Mouse (Mus musculus) neural tube, embryonic 14.5 days (tissue): ENCODE results near the gene Cox7a2. TPM values are rescaled to one million over a fixed set of nuclear protein-coding genes. Genes with fewer than 3 reads are reported as not detected.

Experiments used
- ATAC-seq: fragments of 200-750 bp; cut with Nextera tagmentation; 2 replicates; pipeline ENCODE4 v1.8.0; 2017; ENCODE audit warnings: low read depth, mild to moderate bottlenecking, moderate TSS enrichment, moderate library complexity
- H3K27ac ChIP-seq: fragments of 300-500 bp; sonication (generic); 2 replicates; pipeline ENCODE4 v1.5.1; 2014; ENCODE audit warnings: low read depth, mild to moderate bottlenecking, control low read depth, low read length, moderate library complexity, mixed read lengths
- H3K27me3 ChIP-seq: fragments of 300-500 bp; sonication (generic); 2 replicates; pipeline ENCODE4 v1.6.1; 2014; ENCODE audit warnings: low read length; ENCODE audit not compliant: control insufficient read depth, insufficient read depth
- H3K36me3 ChIP-seq: fragments of 300-500 bp; sonication (generic); 2 replicates; pipeline ENCODE4 v1.6.1; 2014; ENCODE audit warnings: low read length, mixed read lengths; ENCODE audit not compliant: control insufficient read depth, insufficient read depth
- H3K4me1 ChIP-seq: fragments of 300-500 bp; sonication (generic); 2 replicates; pipeline ENCODE4 v1.6.1; 2014; ENCODE audit warnings: low read length; ENCODE audit not compliant: control insufficient read depth, insufficient read depth
- H3K4me2 ChIP-seq: fragments of 300-500 bp; sonication (generic); 2 replicates; pipeline ENCODE4 v1.6.1; 2014; ENCODE audit warnings: mild to moderate bottlenecking, low read depth, low read length, control low read depth
- H3K4me3 ChIP-seq: fragments of 300-500 bp; sonication (generic); 2 replicates; pipeline ENCODE4 v1.5.1; 2014; ENCODE audit warnings: low read depth, low read length, control low read depth, mixed read lengths
- H3K9ac ChIP-seq: fragments of 300-500 bp; sonication (generic); replicated peaks from 2 replicates; pipeline ENCODE4 v1.6.1; 2014; ENCODE audit warnings: low read depth, mild to moderate bottlenecking, control low read depth, low read length, mixed read lengths
- H3K9me3 ChIP-seq: fragments of 300-500 bp; sonication (generic); 2 replicates; pipeline ENCODE4 v1.6.1; 2016; ENCODE audit warnings: low read length; ENCODE audit not compliant: control insufficient read depth
- WGBS: fragments of 180-500 bp; shearing (Covaris S2); extraction: QIAGEN DNeasy Blood & Tissue Kit; methylation state at CpG from one replicate; pipeline ENCODE4 v1.1.7; 2014; 5-methylcytosine and 5-hydroxymethylcytosine counted together
- polyA plus RNA-seq: library from polyadenylated mRNA; unstranded; fragments of >200 nt; fragmentation: Nextera tagmentation; extraction: Ambion mirVana; gene quantifications from 2 replicates; pipeline ENCODE4 v1.2.1, GENCODE M21; 2014

The Cox7a2 gene
- polyA plus RNA-seq, 1 experiment from 2014 or later: 952 TPM

DNA sequence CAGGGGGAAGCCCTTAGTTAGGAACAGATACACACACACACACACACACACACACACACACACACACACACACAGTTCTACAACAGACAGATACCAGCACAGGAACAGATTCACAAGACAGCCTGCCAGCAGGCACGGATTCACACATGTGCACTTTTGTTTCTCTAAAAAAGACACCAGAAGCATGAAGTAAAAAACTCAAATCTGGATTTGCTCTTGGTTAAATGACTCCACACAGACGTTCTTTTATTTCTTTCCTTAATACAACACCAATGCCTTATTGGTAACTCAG is 26.1 kb upstream of the Cox7a2 start:
- Histone ChIP-seq H3K4me3 (no peak overlapping the region), H3K4me2 (no peak overlapping the region), H3K27ac (no peak overlapping the region), H3K36me3 (no peaks in the 10 kb centered on the region), H3K27me3 (no peaks in the 10 kb centered on the region), H3K9ac (no peak overlapping the region), H3K9me3 (no peaks in the 10 kb centered on the region), H3K4me1 (peaks cover 10% of the 10 kb centered on the region; the same call in 1 of the 2 replicates)
- WGBS: 63% methylated on average over 2 of the region's 2 CpGs
- no peak for ATAC-seq

DNA sequence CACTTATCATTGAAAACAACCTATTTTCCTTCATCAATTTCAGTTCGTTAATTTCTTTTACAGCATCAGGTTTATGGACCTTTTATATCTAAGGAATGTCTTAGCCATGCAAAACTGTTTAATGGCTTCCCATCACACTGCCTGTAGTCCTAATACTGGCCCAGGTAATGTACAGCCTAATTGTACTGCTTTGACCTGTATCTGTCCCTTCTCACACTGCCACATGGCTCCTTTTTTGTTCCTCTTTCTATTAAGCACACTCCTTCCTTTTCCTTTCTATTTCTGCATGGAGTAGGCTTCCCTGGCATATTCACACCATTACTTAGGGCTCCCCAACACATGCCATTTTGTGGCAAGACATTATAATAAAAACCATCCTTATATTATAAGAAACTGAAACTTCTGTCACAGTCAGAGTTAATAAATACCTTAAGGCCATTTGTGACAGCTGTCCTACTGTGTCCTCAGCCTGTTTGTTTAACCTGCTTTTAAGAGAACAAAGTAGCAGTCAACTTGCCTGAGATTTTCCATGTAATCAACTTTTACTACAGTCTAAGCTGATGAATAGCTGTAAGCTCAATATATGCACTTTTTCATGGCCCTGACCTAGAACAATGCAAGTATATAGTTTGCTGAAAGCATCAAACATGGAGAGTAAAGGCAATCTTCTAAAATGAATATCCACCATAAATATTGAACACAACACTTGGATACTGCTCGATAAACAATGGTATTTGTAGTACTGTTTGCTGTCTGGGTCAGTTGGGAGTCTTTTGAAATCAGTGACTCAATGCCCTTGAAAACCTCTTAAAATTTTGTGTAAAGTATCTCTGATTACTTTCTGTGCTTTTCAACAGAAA is 25.5 kb upstream of the Cox7a2 start:
- H3K4me2 ChIP-seq: no peak overlapping the region
- H3K9ac ChIP-seq: no peak overlapping the region
- H3K27me3 ChIP-seq: no peaks in the 10 kb centered on the region
- peaks cover 7% of the 10 kb centered on the region; the same call in 1 of the 2 replicates for H3K4me1 ChIP-seq
- no peak overlapping the region for H3K4me3 ChIP-seq
- ATAC-seq: peak; percentile 30; the same call in 1 of the 2 replicates
- 74% methylated on average over 2 of the region's 2 CpGs for WGBS
- H3K27ac ChIP-seq: no peak overlapping the region
- H3K9me3 ChIP-seq: no peaks in the 10 kb centered on the region
- no peaks in the 10 kb centered on the region for H3K36me3 ChIP-seq

DNA sequence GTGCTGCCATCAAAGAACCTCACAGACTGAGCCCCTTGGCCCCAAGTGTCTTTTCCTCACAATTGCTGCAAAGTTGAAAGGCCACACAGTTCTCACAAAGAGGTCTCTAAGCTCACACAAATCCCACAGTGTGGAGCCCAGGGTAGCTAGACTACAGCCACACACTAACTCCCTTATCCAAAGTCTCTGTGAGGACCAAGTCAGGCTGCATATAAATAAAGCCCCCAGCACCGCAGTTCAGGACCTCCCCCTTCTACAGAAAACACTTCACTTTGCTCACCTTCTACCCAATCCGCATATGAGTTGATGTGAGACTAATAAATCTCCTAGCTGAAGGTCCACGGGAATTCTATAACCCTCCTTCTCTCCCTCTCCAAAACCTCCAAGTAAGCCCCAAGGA is 24.8 kb upstream of the Cox7a2 start:
- no peak overlapping the region for H3K9ac ChIP-seq
- no peaks in the 10 kb centered on the region for H3K9me3 ChIP-seq
- no peak overlapping the region for H3K4me3 ChIP-seq
- no peak overlapping the region for H3K4me2 ChIP-seq
- 24% methylated on average over 3 of the region's 3 CpGs for WGBS
- H3K27me3 ChIP-seq: no peaks in the 10 kb centered on the region
- H3K36me3 ChIP-seq: no peaks in the 10 kb centered on the region
- H3K27ac ChIP-seq: no peak overlapping the region
- peaks cover 6% of the 10 kb centered on the region; the same call in 1 of the 2 replicates for H3K4me1 ChIP-seq
- ATAC-seq: no peak

DNA sequence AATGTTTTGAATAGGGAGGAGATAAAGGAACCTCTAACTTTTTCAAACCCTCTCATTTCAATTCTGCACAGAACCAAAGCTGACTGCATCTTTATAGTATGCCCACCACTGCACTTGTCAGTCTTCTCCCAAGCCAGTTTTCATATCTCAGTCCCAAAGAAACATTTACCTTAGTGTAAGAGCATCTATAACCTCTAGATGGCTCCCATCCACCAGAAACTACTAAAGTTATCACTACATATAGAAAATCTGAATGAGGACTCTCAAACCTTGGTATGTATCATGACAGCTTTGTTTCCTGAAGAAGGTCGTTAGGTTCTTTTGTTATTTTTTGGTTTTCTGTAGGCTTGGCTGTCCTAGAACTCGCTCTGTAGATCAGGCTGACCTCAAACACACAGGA is 19.7 kb upstream of the Cox7a2 start:
- no peaks in the 10 kb centered on the region for H3K27me3 ChIP-seq
- H3K4me1 ChIP-seq: no peaks in the 10 kb centered on the region
- no peak overlapping the region for H3K9ac ChIP-seq
- H3K27ac ChIP-seq: no peak overlapping the region
- no peak for ATAC-seq
- no peaks in the 10 kb centered on the region for H3K36me3 ChIP-seq
- WGBS: 79% methylated on average over 2 of the region's 2 CpGs
- no peak overlapping the region for H3K4me3 ChIP-seq
- H3K4me2 ChIP-seq: no peak overlapping the region
- H3K9me3 ChIP-seq: no peaks in the 10 kb centered on the region

DNA sequence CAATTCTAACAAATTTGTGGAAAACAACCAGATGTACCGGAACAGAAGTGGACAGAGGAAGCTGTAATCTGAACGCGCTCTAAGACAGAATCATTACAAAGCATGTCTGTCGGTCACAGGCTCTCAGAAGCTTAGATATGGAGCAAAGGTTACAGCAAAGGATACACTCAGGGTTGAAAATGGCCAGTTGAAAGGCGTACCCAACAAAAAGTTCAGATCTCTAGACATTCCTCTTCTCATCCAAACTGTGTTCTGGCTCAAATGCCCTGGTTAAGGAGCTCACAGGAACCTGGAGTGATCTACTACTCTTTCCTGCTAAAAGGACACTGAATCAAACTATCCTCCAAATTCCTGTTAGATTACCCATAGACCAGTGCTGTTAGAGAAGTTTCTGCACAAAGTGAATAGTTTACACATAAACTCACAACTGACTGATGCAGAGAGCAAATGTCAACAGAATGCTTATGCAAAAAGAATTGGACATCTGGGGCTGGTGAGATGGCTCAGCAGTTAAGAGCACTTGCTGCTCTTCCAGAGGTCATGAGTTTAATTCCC is 7.4 kb upstream of the Cox7a2 start:
- Histone ChIP-seq H3K27ac (no peak overlapping the region), H3K9ac (no peak overlapping the region), H3K27me3 (no peaks in the 10 kb centered on the region), H3K36me3 (no peaks in the 10 kb centered on the region), H3K9me3 (no peaks in the 10 kb centered on the region), H3K4me1 (no peaks in the 10 kb centered on the region), H3K4me2 (no peak overlapping the region), H3K4me3 (no peak overlapping the region)
- 95% methylated on average over 5 of the region's 5 CpGs for WGBS
- ATAC-seq: no peak

DNA sequence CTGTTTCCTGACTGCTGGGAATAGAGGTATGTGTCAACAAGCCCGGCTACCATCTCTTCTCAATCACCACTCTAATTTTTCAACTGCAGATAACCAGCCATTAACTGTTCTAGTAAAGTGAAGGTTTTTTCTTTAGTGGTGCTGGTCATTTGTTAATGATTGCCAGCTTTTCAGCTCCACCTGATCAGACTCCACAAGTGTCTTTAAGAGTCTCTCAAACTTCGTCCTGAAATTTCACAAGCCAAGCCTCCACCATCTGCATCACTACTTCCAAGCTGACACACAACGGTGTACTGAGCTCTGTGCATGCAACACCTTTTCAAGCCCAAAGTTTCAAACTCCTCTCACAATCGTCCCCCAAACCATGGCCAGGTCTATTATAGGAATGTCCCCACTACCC is 5.7 kb upstream of the Cox7a2 start:
- ATAC-seq: no peak
- WGBS: 91% methylated on average over 4 of the region's 4 CpGs
- Histone ChIP-seq H3K4me2 (no peak overlapping the region), H3K27ac (no peak overlapping the region), H3K9ac (no peak overlapping the region), H3K36me3 (no peaks in the 10 kb centered on the region), H3K4me1 (no peaks in the 10 kb centered on the region), H3K4me3 (no peak overlapping the region), H3K9me3 (no peaks in the 10 kb centered on the region), H3K27me3 (no peaks in the 10 kb centered on the region)

DNA sequence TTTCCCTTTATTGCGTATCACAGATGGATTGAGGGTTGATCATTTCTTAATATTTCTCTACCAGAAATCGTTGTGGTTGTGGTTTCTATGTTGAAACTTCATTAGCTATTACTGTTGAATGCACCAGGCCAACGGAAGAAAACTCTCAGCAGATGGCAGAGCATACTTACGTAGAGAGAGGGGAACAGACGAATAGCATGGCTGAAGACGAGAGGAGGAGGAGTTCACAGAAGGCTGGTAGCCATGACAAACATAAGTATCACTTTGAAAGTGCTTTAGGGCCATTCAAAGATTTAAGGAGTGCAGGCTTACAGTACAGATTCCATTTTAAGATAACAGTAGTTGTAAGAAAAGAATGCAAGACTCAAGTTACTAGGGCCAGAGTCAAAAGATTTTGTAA is 2.8 kb upstream of the Cox7a2 start:
- Histone ChIP-seq H3K9me3 (no peaks in the 10 kb centered on the region), H3K36me3 (no peaks in the 10 kb centered on the region; the same call in 1 of the 2 replicates), H3K4me3 (no peak overlapping the region), H3K4me2 (no peak overlapping the region), H3K9ac (no peak overlapping the region), H3K4me1 (peaks cover 8% of the 10 kb centered on the region; the same call in 1 of the 2 replicates), H3K27ac (no peak overlapping the region), H3K27me3 (no peaks in the 10 kb centered on the region)
- WGBS: 82% methylated on average over 6 of the region's 6 CpGs
- no peak for ATAC-seq

DNA sequence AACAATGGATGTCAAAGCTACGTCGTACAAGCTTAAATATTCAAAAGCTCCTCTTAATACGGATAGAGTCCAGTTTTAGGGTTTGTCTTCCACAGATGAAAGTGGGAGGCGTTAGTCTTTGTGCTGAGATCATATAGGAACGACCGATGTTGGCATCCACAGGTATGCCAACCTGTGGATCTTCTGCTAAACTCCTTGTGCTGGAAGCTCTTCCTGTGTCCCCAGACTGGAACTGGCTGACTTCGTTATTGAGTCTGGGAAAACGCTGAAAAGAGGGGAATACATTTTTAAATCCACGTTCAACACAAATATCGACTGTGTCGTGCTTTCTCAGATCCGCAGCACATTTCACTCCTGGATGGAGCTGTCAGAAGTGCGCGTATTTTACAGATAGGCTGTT is 398 bp upstream of the Cox7a2 start:
- H3K9me3 ChIP-seq: no peaks in the 10 kb centered on the region
- peak overlapping the region; percentile 74; the same call in 1 of the 2 replicates for H3K27ac ChIP-seq
- H3K4me2 ChIP-seq: peak overlapping the region; percentile 45
- peak overlapping the region; percentile 81 for H3K4me3 ChIP-seq
- peak; percentile 62 for ATAC-seq
- peaks cover 10% of the 10 kb centered on the region for H3K36me3 ChIP-seq
- H3K4me1 ChIP-seq: peaks cover 8% of the 10 kb centered on the region; the same call in 1 of the 2 replicates
- H3K9ac ChIP-seq: peak overlapping the region; percentile 82
- H3K27me3 ChIP-seq: no peaks in the 10 kb centered on the region
- 8% methylated on average over 14 of the region's 14 CpGs for WGBS

DNA sequence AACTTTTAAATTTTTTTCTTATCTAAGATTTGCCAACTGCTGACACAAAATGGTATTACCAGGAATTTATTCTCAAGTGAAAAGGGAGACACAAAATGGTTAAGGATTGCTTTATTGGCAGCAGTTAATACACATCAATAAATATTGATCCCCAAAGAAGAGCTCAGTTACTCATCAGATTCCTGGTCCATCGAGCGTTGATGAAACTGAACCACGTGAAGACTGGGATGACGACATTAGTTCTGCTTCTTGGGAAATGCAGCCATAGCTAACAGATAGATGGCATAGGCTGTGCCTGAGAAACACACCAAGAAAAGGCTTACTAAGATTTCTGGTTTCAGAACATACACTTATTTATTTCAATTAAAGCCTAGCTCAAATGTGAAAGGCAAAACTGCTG is 4.4 kb downstream of the Cox7a2 start:
- H3K4me1 ChIP-seq: peaks cover 8% of the 10 kb centered on the region; the same call in 1 of the 2 replicates
- no peak overlapping the region for H3K9ac ChIP-seq
- no peak for ATAC-seq
- H3K4me2 ChIP-seq: no peak overlapping the region
- H3K4me3 ChIP-seq: no peak overlapping the region
- no peaks in the 10 kb centered on the region for H3K27me3 ChIP-seq
- H3K36me3 ChIP-seq: peaks cover 12% of the 10 kb centered on the region
- no peak overlapping the region for H3K27ac ChIP-seq
- WGBS: 89% methylated on average over 4 of the region's 4 CpGs
- no peaks in the 10 kb centered on the region for H3K9me3 ChIP-seq
